Mouse (Mus musculus): ENCODE data around the gene 4933411K16Rik. TPM values are rescaled to one million over a fixed set of nuclear protein-coding genes. Genes with fewer than 3 reads are reported as not detected.

Gene 4933411K16Rik
- polyA plus RNA-seq, 1 experiment from 2014 or later: 0.62 TPM

- 0 out of 2 replicates have a peak, but pooled peaks cover 7% of the 10 kb centered on the region for H3K27me3 ChIP-seq
- H3K27ac ChIP-seq: no peak overlapping the region
- 86% methylated on average over 3 of the region's 3 CpGs for WGBS
- no peaks in the 10 kb centered on the region for H3K9me3 ChIP-seq (replicated peaks)
- H3K36me3 ChIP-seq: peaks cover 28% of the 10 kb centered on the region
- no peak overlapping the region for H3K4me3 ChIP-seq (replicated peaks)
- H3K4me2 ChIP-seq: no peak overlapping the region
- ATAC-seq (replicated peaks; ENCODE audit: low FRiP score): no peak
- peaks cover 12% of the 10 kb centered on the region for H3K4me1 ChIP-seq
- H3K9ac ChIP-seq: no peak overlapping the region
These were observed 15.7 kb upstream of the 4933411K16Rik start for GRCm38 (mm10) chr19:42036357-42036756.

GRCm38 (mm10) chr19:42037167-42037702, 14.8 kb upstream of the 4933411K16Rik start:
- H3K9ac ChIP-seq: no peak overlapping the region
- no peak for ATAC-seq (replicated peaks; ENCODE audit: low FRiP score)
- no peak overlapping the region for H3K4me3 ChIP-seq (replicated peaks)
- H3K4me1 ChIP-seq: peaks cover 12% of the 10 kb centered on the region
- H3K27ac ChIP-seq: no peak overlapping the region
- peaks cover 24% of the 10 kb centered on the region for H3K36me3 ChIP-seq
- H3K27me3 ChIP-seq: 0 out of 2 replicates have a peak, but pooled peaks cover 7% of the 10 kb centered on the region
- WGBS: 70% methylated on average over 11 of the region's 11 CpGs
- H3K4me2 ChIP-seq: no peak overlapping the region
- no peaks in the 10 kb centered on the region for H3K9me3 ChIP-seq (replicated peaks)

GRCm38 (mm10) chr19:42038310-42038709, 13.7 kb upstream of the 4933411K16Rik start:
- H3K9ac ChIP-seq: no peak overlapping the region
- H3K9me3 ChIP-seq (replicated peaks): no peaks in the 10 kb centered on the region
- 0 out of 2 replicates have a peak, but pooled peaks cover 7% of the 10 kb centered on the region for H3K27me3 ChIP-seq
- H3K4me1 ChIP-seq: peaks cover 12% of the 10 kb centered on the region
- WGBS: 89% methylated on average over 12 of the region's 12 CpGs
- peaks cover 13% of the 10 kb centered on the region for H3K36me3 ChIP-seq
- no peak for ATAC-seq (replicated peaks; ENCODE audit: low FRiP score)
- H3K4me2 ChIP-seq: no peak overlapping the region
- H3K4me3 ChIP-seq (replicated peaks): no peak overlapping the region
- H3K27ac ChIP-seq: no peak overlapping the region

GRCm38 (mm10) chr19:42043988-42044387, 8.1 kb upstream of the 4933411K16Rik start:
- Histone ChIP-seq H3K36me3 (no peaks in the 10 kb centered on the region), H3K27me3 (0 out of 2 replicates have a peak, but pooled peaks cover 7% of the 10 kb centered on the region), H3K4me3 (replicated peaks) (no peak overlapping the region), H3K27ac (no peak overlapping the region), H3K4me2 (no peak overlapping the region), H3K4me1 (peaks cover 8% of the 10 kb centered on the region), H3K9ac (no peak overlapping the region), H3K9me3 (replicated peaks) (no peaks in the 10 kb centered on the region)
- ATAC-seq (replicated peaks; ENCODE audit: low FRiP score): no peak
- whole genome bisulfite sequencing: 97% methylated on average over 6 of the region's 6 CpGs

- H3K9ac ChIP-seq: no peak within 1 kb of the TSS
- no peaks in the 10 kb centered on the region for H3K9me3 ChIP-seq (replicated peaks)
- H3K4me3 ChIP-seq (replicated peaks): peak within 1 kb of the TSS; percentile 41
- 0 out of 2 replicates have a peak, but pooled peaks cover under 1% of the 10 kb centered on the region for H3K27me3 ChIP-seq
- H3K36me3 ChIP-seq: no peaks in the 10 kb centered on the region
- peak; percentile 96 for ATAC-seq (replicated peaks; ENCODE audit: low FRiP score)
- peak within 1 kb of the TSS; percentile 70 for H3K27ac ChIP-seq
- WGBS: 20% methylated on average over 23 of the region's 23 CpGs
- peak within 1 kb of the TSS; percentile 56 for H3K4me2 ChIP-seq
- H3K4me1 ChIP-seq: peaks cover 8% of the 10 kb centered on the region
These were observed 6.6 kb upstream of the 4933411K16Rik start, which contains the start of gene Hoga1 for GRCm38 (mm10) chr19:42045269-42046102. Hoga1 (plus strand) TSS chr19:42045610.

GRCm38 (mm10) chr19:42050251-42050650, 1.8 kb upstream of the 4933411K16Rik start:
- Histone ChIP-seq H3K4me1 (peaks cover 17% of the 10 kb centered on the region), H3K36me3 (no peaks in the 10 kb centered on the region), H3K4me3 (replicated peaks) (no peak overlapping the region), H3K27me3 (no peaks in the 10 kb centered on the region), H3K9me3 (replicated peaks) (no peaks in the 10 kb centered on the region), H3K27ac (no peak overlapping the region), H3K4me2 (no peak overlapping the region), H3K9ac (no peak overlapping the region)
- 88% methylated on average over 1 of the region's 1 CpGs for WGBS
- no peak for ATAC-seq (replicated peaks; ENCODE audit: low FRiP score)

GRCm38 (mm10) chr19:42051351-42051750, 697 bp upstream of the 4933411K16Rik start:
- Histone ChIP-seq H3K4me3 (replicated peaks) (no peak overlapping the region), H3K9ac (no peak overlapping the region), H3K27me3 (no peaks in the 10 kb centered on the region), H3K4me1 (peaks cover 9% of the 10 kb centered on the region; the same call in 1 of the 2 replicates), H3K36me3 (no peaks in the 10 kb centered on the region), H3K4me2 (no peak overlapping the region), H3K9me3 (replicated peaks) (no peaks in the 10 kb centered on the region), H3K27ac (no peak overlapping the region)
- ATAC-seq (replicated peaks; ENCODE audit: low FRiP score): no peak
- WGBS: 90% methylated on average over 3 of the region's 3 CpGs

GRCm38 (mm10) chr19:42054255-42054654, 2.2 kb downstream of the 4933411K16Rik start:
- Histone ChIP-seq H3K27me3 (no peaks in the 10 kb centered on the region), H3K4me2 (no peak overlapping the region), H3K9me3 (replicated peaks) (no peaks in the 10 kb centered on the region), H3K4me1 (0 out of 2 replicates have a peak, but pooled peaks cover 9% of the 10 kb centered on the region), H3K36me3 (no peaks in the 10 kb centered on the region), H3K9ac (no peak overlapping the region), H3K4me3 (replicated peaks) (no peak overlapping the region), H3K27ac (0 out of 2 replicates have a peak overlapping the region, but pooled peaks have one; percentile 28)
- WGBS: 55% methylated on average over 6 of the region's 6 CpGs
- ATAC-seq (replicated peaks; ENCODE audit: low FRiP score): peak; percentile 82

- Histone ChIP-seq H3K9ac (no peak overlapping the region), H3K4me2 (no peak overlapping the region), H3K9me3 (replicated peaks) (no peaks in the 10 kb centered on the region), H3K27ac (no peak overlapping the region), H3K4me3 (replicated peaks) (no peak overlapping the region), H3K36me3 (no peaks in the 10 kb centered on the region), H3K4me1 (0 out of 2 replicates have a peak, but pooled peaks cover 9% of the 10 kb centered on the region), H3K27me3 (no peaks in the 10 kb centered on the region)
- WGBS: 48% methylated on average over 2 of the region's 2 CpGs
- no peak for ATAC-seq (replicated peaks; ENCODE audit: low FRiP score)
These were observed 3.8 kb downstream of the 4933411K16Rik start for GRCm38 (mm10) chr19:42055881-42056280.

GRCm38 (mm10) chr19:42056719-42057409, 4.8 kb downstream of the 4933411K16Rik start:
- Histone ChIP-seq H3K4me2 (no peak overlapping the region), H3K27me3 (no peaks in the 10 kb centered on the region), H3K36me3 (no peaks in the 10 kb centered on the region), H3K9ac (no peak overlapping the region), H3K9me3 (replicated peaks) (no peaks in the 10 kb centered on the region), H3K4me3 (replicated peaks) (no peak overlapping the region), H3K4me1 (0 out of 2 replicates have a peak, but pooled peaks cover 9% of the 10 kb centered on the region), H3K27ac (no peak overlapping the region)
- 0 out of 2 replicates have a peak, but pooled peaks have one; percentile 11 for ATAC-seq (replicated peaks; ENCODE audit: low FRiP score)
- WGBS: 62% methylated on average over 6 of the region's 6 CpGs

GRCm38 (mm10) chr19:42058426-42058825, 6.4 kb downstream of the 4933411K16Rik start:
- no peaks in the 10 kb centered on the region for H3K27me3 ChIP-seq

More at GRCm38 (mm10) chr19:42058426-42058825, 6.4 kb downstream of the 4933411K16Rik start:
- Histone ChIP-seq H3K4me1 (0 out of 2 replicates have a peak, but pooled peaks cover 6% of the 10 kb centered on the region), H3K9ac (no peak overlapping the region), H3K9me3 (replicated peaks) (no peaks in the 10 kb centered on the region), H3K27ac (no peak overlapping the region), H3K36me3 (no peaks in the 10 kb centered on the region), H3K4me2 (no peak overlapping the region), H3K4me3 (replicated peaks) (no peak overlapping the region)
- ATAC-seq (replicated peaks; ENCODE audit: low FRiP score): no peak
- 54% methylated on average over 7 of the region's 7 CpGs for WGBS
